Mouse (Mus musculus): ENCODE measurements around the gene 1700003F12Rik. TPM values are rescaled to one million over a fixed set of nuclear protein-coding genes. Genes with fewer than 3 reads are reported as not detected.
A peak's percentile ranks its signal among the peaks of the same experiment; 100 is the strongest.

1700003F12Rik gene
- polyA plus RNA-seq, 1 experiment from 2014 or later = 0.80 TPM

DNA sequence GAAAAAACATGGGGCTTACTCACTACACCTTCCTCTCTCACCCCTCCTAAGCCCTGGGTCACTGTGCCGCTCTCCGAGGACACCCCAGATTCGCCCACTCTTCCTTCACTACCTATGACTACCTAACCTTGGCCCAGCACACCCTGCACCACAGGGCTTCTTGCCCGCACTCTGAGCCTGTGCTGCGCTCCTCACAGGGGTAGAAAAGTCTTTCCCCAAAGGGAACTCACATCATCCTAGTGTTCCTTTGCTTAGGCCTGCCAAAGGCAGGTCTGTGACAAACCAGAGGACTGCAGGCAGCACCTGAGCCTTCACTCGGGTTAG, 30.8 kb downstream of the 1700003F12Rik start:
- DNase-seq (ENCODE audit: low spot score) = no peak
- H3K9me3 ChIP-seq (replicated peaks; ENCODE audit: low read length) = no peaks in the 10 kb centered on the region

DNA sequence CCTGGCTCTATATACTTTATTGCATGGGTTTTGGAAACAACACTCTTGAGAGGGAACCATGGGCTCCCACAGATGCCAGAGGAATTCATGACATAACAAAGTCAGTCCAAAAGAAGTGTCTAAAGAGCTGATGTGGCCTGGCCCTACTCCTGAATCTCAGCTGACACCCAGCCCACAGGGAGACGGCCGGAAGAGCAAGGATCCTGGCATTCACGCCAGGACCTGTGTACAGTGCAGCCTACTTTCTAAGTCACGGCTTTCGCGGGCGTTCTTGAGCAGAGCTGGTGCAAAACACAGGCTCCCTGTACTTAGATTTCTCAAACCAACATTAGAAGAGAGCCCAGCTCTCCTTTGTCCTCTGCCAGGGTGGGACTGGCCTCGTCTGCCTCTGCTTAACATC, 33.7 kb downstream of the 1700003F12Rik start:
- H3K27me3 ChIP-seq (ENCODE audit: insufficient read depth, low read length) = no peaks in the 10 kb centered on the region
- no peak overlapping the region for H3K4me2 ChIP-seq (ENCODE audit: low read length)
- H3K4me1 ChIP-seq (replicated peaks; ENCODE audit: insufficient read depth, low read length) = no peaks in the 10 kb centered on the region; the same call in 1 of the 2 replicates
- H3K4me3 ChIP-seq (replicated peaks; ENCODE audit: low read depth, low read length) = no peak overlapping the region
- WGBS = 79% methylated on average over 8 of the region's 8 CpGs
- no peak for TF ChIP-seq CTCF (IDR thresholded peaks at IDR 0.05; ENCODE audit: low read depth)
- no peak for ATAC-seq (replicated peaks; ENCODE audit: low FRiP score, low read depth)
- H3K9me3 ChIP-seq (replicated peaks; ENCODE audit: low read length) = no peaks in the 10 kb centered on the region
- no peak overlapping the region for H3K27ac ChIP-seq
- DNase-seq (ENCODE audit: low spot score) = no peak
- H3K9ac ChIP-seq (ENCODE audit: low read depth, low read length) = no peak overlapping the region
- H3K36me3 ChIP-seq (ENCODE audit: insufficient read depth, low read length) = no peaks in the 10 kb centered on the region

More for the DNA sequence above, 30.8 kb downstream of the 1700003F12Rik start:
- TF ChIP-seq CTCF (IDR thresholded peaks at IDR 0.05; ENCODE audit: low read depth) = no peak
- Histone ChIP-seq H3K9ac (ENCODE audit: low read depth, low read length) (no peak overlapping the region), H3K27ac (no peak overlapping the region), H3K4me3 (replicated peaks; ENCODE audit: low read depth, low read length) (no peak overlapping the region), H3K36me3 (ENCODE audit: insufficient read depth, low read length) (no peaks in the 10 kb centered on the region), H3K4me1 (replicated peaks; ENCODE audit: insufficient read depth, low read length) (no peaks in the 10 kb centered on the region; the same call in 1 of the 2 replicates), H3K27me3 (ENCODE audit: insufficient read depth, low read length) (no peaks in the 10 kb centered on the region), H3K4me2 (ENCODE audit: low read length) (no peak overlapping the region)
- ATAC-seq (replicated peaks; ENCODE audit: low FRiP score, low read depth) = no peak
- 90% methylated on average over 6 of the region's 6 CpGs for WGBS

DNA sequence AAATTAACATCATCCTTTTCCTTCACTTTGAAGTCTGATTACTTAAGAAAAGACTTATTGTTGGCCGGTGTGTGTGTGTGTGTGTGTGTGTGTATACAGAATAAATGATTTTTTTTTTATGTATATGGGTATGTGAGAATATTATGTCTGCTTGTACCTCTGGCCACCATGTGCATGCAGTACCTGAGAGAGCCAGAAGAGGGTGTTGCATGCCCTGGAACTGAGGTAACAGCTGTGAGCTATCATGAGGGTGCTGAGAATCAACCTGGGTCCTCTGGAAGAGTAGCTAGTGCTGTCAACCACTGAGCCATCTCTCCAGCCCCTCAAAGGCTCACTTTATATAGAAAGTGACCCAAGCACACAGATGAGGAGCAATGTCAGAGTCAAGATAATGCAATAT, 34.5 kb downstream of the 1700003F12Rik start:
- Histone ChIP-seq H3K4me3 (replicated peaks; ENCODE audit: low read depth, low read length) (no peak overlapping the region), H3K9me3 (replicated peaks; ENCODE audit: low read length) (no peaks in the 10 kb centered on the region), H3K9ac (ENCODE audit: low read depth, low read length) (no peak overlapping the region), H3K27ac (no peak overlapping the region), H3K36me3 (ENCODE audit: insufficient read depth, low read length) (no peaks in the 10 kb centered on the region), H3K27me3 (ENCODE audit: insufficient read depth, low read length) (no peaks in the 10 kb centered on the region), H3K4me2 (ENCODE audit: low read length) (no peak overlapping the region), H3K4me1 (replicated peaks; ENCODE audit: insufficient read depth, low read length) (no peaks in the 10 kb centered on the region; the same call in 1 of the 2 replicates)
- ATAC-seq (replicated peaks; ENCODE audit: low FRiP score, low read depth) (no peak), DNase-seq (ENCODE audit: low spot score) (no peak)
- peak; percentile 24; the same call in 1 of the 2 replicates for TF ChIP-seq CTCF (IDR thresholded peaks at IDR 0.05; ENCODE audit: low read depth)
- WGBS = 96% methylated on average over 1 of the region's 1 CpGs

DNA sequence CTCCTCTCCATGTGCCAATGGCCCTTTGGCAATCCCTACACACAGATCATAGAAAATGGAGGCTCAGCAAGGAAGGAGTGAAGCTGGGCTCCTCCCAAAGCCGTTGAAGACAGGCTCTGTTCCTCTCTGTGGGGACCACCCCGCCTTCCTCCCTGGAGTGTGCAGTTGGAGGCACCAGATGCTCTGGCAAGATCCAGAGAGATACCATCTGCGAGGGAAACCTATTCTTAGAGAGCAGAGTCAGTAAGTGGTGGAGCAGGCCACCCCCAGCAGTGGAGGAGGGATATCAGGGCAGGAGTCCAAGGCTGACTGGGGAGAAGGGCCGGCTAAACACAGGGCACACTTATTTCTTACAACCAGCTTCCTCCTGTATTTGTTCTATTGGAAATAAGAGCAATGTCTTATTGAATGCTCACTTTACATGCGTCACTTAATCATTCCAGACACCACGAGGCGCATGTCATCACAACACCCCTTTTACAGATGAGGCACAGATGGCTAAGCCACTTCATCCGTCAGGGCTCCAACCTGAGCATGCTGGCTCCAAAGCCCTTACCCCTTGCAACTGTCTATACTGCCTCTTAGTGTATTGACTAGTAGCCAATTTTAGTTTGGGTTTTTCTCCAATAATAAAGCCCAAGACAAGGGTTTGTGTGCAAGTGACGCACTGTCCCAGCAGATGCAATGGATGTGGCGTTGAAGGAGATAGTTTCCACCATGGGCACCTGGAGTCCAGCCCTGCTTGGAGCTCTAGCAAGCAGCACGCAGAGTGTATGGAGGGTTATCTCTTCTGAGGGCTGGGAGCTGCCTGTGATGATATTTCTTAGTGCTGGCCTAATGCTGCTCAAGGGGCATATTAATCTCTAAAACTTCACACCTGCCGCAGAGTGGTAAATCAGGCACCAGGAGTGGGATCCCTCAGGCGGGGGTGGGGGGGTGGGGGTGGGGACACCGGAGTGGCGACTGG, 37.3 kb downstream of the 1700003F12Rik start:
- no peak overlapping the region for H3K27ac ChIP-seq

DNA sequence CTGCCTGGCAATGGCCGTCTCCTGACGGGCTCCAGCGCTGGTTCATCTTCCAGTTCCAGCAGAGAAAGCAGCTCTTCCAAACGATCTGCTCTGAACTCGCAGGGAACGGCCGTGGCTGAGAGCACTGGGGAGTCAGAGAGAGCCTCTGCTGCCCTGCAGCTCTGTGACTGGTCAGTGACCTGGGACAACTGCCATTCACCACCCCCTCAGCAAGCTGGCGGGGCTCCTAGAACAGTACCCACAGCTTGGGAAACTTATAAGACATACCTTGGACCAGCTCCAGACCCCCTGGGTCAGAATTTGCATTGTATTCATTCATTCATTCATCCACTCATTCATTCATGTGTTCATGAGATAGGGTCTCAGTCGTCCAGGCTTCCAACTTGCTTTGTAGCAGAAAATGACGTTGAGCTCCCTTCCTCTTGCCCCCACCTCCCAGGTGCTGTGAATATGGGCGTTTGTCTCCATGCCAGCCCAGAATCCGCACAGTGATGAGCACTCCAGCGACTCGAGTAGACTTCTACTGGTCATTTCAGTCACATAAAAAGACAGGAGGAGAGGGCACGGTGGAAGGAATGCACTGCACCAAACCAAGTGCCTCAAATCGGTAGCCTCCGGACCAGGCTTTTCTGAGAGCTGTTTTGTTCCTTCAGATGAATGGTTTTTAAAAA, 38.2 kb downstream of the 1700003F12Rik start:
- Histone ChIP-seq H3K9me3 (replicated peaks; ENCODE audit: low read length) (no peaks in the 10 kb centered on the region), H3K4me1 (replicated peaks; ENCODE audit: insufficient read depth, low read length) (no peaks in the 10 kb centered on the region), H3K9ac (ENCODE audit: low read depth, low read length) (no peak overlapping the region), H3K27me3 (ENCODE audit: insufficient read depth, low read length) (no peaks in the 10 kb centered on the region), H3K27ac (no peak overlapping the region), H3K4me2 (ENCODE audit: low read length) (no peak overlapping the region), H3K4me3 (replicated peaks; ENCODE audit: low read depth, low read length) (no peak overlapping the region), H3K36me3 (ENCODE audit: insufficient read depth, low read length) (peaks cover 5% of the 10 kb centered on the region; the same call in 1 of the 2 replicates)
- no peak for TF ChIP-seq CTCF (IDR thresholded peaks at IDR 0.05; ENCODE audit: low read depth)
- 49% methylated on average over 17 of the region's 17 CpGs for whole genome bisulfite sequencing
- ATAC-seq (replicated peaks; ENCODE audit: low FRiP score, low read depth) (no peak), DNase-seq (ENCODE audit: low spot score) (no peak)

More for the DNA sequence above, 37.3 kb downstream of the 1700003F12Rik start:
- ATAC-seq (replicated peaks; ENCODE audit: low FRiP score, low read depth) = no peak
- no peaks in the 10 kb centered on the region for H3K9me3 ChIP-seq (replicated peaks; ENCODE audit: low read length)
- H3K4me1 ChIP-seq (replicated peaks; ENCODE audit: insufficient read depth, low read length) = no peaks in the 10 kb centered on the region
- no peak overlapping the region for H3K4me2 ChIP-seq (ENCODE audit: low read length)
- no peaks in the 10 kb centered on the region for H3K27me3 ChIP-seq (ENCODE audit: insufficient read depth, low read length)
- H3K9ac ChIP-seq (ENCODE audit: low read depth, low read length) = no peak overlapping the region
- TF ChIP-seq CTCF (IDR thresholded peaks at IDR 0.05; ENCODE audit: low read depth) = no peak
- no peak overlapping the region for H3K4me3 ChIP-seq (replicated peaks; ENCODE audit: low read depth, low read length)
- H3K36me3 ChIP-seq (ENCODE audit: insufficient read depth, low read length) = peaks cover 5% of the 10 kb centered on the region; the same call in 1 of the 2 replicates
- WGBS = 67% methylated on average over 15 of the region's 15 CpGs
- DNase-seq (ENCODE audit: low spot score) = no peak

- 76% methylated on average over 5 of the region's 5 CpGs for WGBS
- Histone ChIP-seq H3K4me2 (ENCODE audit: low read length) (no peak overlapping the region), H3K27me3 (ENCODE audit: insufficient read depth, low read length) (no peaks in the 10 kb centered on the region), H3K4me3 (replicated peaks; ENCODE audit: low read depth, low read length) (no peak overlapping the region), H3K4me1 (replicated peaks; ENCODE audit: insufficient read depth, low read length) (no peaks in the 10 kb centered on the region), H3K27ac (no peak overlapping the region), H3K9ac (ENCODE audit: low read depth, low read length) (no peak overlapping the region), H3K36me3 (ENCODE audit: insufficient read depth, low read length) (peaks cover 5% of the 10 kb centered on the region; the same call in 1 of the 2 replicates), H3K9me3 (replicated peaks; ENCODE audit: low read length) (no peaks in the 10 kb centered on the region)
- peak; percentile 44 for DNase-seq (ENCODE audit: low spot score)
- no peak for ATAC-seq (replicated peaks; ENCODE audit: low FRiP score, low read depth)
- peak; percentile 68 for TF ChIP-seq CTCF (IDR thresholded peaks at IDR 0.05; ENCODE audit: low read depth)
These were observed 39.5 kb downstream of the 1700003F12Rik start for GRCm38 (mm10) chr2:154586405-154586804.
